Mouse (Mus musculus) c-Kit-positive CD71-negative TER-119-negative erythroid progenitor cells, embryonic 14.5 days (primary cell): Measurements from ENCODE around the gene Sgip1.

Experiments
- DNase-seq: peaks from one replicate; pipeline ENCODE4 v3.0.0-alpha.2; 2013; ENCODE audit warnings: low read depth

Gene Sgip1

DNA sequence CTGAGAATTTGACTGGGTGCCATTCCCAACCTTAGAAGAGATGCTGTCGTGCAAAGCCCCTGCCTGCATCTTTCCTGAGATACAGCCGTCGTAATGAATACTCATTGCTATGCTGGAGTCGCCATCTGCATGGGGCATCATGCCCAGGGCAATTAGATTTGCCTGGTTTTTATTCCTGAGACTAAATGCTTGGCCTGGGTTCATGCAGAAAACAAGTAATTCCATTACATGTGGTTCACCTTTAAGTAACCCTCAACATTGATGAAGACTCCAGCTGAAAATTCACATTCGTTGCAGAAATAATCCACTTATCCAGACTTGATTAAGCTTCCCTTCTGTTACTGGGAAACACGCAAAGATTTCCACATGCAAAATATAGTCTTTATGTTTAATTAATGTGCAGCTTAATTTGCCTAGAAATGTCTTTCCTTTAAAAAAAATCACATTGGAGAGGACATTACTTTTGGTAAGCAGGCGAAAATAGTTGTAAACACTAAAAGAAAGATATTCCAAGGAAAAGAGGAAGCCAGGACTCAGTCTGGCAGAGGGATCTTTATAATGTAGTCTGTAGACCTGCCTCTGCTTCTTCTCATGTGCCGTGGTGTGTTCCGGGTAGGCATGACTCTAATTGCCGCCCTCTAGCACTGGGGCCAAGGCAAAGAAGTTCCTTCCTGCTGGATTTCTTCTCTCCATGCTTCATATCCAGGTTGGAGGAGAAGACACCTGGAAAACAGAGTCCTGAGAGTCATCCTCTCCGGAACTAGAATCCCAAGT lies 100.0 kb downstream of the Sgip1 start:
- DNase-seq: no peak

DNA sequence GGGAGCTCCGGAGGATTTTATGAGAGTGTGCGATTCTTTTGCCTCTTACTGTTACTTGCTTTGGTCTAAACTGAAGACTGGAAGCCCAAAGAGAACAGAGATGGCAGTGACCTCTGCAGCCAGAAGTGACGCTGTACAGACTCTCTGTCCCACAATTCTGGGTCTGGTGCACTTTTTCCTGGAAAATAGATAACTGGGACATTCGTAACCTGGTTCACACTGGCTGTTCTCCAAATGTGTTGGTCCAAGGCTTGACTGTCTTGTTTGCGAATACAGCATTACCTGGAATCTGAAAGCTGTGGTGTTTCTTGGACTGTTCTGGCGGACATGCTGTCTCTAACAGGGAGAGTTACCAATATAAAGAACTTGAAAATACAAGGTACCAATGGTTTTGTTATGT lies 109.4 kb downstream of the Sgip1 start:
- no peak for DNase-seq

DNA sequence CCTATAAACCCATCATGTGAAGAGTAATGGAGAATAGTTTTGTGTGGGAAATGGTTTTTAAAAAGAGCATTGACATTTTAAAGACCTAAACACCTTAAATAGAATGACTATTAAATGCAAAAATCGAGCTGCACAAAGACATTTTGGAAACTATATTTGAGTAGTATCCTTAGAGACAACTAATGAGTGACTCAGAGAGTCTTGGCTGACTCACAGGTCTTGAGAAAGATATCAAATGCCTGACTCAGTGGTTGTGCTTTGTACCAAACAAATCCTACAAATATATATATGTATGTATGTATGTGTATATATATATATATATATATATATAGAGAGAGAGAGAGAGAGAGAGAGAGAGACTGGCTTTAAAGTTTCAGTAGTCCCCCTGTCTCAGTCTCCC lies 110.1 kb downstream of the Sgip1 start:
- no peak for DNase-seq

DNA sequence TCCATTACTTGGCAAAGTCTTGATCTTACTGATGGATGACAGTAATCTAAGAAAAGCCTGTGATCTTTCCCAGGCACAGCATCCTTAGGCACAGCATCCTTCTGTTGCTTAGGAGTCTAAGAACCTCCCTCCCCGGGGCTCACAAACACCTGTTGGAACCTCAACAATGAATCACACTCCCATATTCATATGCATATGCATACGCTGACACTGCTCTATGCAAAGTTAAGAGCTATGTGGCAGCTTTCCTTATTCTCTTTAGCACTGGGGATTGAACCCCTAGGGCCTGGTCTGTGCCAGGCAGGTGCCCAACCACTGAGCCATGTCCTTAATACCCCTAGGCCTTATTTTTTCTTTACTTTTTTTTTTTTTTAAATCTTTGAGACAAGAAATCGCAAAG lies 111.2 kb downstream of the Sgip1 start:
- no peak for DNase-seq

DNA sequence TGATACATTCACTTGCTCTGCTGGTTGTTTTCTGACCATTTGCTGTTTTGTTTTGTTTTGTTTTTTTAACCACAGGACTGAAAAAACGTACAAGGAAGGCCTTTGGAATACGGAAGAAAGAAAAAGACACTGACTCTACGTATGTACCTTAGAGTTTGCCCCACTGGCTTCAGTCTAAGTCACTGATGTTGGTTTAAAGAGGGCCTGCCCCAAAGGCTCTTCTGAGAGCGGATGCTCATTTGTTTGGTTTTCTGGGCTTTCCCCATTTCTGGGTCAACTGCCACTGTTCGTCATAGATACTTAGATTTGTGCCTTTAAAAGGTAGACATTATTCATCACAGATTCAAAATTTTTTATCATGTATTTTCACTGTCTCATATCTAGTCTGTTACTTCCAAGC lies 111.7 kb downstream of the Sgip1 start:
- DNase-seq: no peak

DNA sequence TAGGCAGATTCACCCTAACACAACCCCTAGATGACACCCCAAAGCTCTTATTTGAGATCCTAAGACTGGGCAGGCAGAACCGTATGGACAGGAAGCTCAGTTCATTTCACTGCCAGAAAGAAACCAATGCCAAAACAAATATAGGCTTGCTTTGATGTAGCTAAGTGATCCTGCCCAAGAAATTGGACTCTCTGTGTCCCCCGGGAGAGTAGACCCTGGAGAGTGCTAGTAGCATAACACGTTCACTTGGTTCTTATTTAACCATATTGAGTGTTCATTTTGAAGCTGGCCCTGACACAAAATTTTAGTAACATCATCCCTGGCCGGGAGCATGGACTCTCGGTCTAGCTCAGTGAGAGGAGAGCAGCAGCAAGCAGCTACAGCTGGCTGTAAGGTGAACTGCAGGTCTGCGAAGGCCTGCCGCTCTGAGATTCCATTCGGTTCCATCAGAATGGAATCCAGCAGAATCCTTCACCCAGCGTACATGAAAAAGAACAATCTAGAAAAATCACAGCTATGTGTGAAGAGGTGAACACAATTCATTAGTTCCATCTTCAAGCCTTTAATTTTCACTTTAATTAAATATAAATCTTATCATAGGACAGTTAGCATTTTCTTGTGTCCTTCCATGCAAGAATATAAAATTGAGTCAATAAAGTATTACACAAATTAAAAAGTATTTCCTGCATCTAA lies 112.4 kb downstream of the Sgip1 start:
- no peak for DNase-seq

DNA sequence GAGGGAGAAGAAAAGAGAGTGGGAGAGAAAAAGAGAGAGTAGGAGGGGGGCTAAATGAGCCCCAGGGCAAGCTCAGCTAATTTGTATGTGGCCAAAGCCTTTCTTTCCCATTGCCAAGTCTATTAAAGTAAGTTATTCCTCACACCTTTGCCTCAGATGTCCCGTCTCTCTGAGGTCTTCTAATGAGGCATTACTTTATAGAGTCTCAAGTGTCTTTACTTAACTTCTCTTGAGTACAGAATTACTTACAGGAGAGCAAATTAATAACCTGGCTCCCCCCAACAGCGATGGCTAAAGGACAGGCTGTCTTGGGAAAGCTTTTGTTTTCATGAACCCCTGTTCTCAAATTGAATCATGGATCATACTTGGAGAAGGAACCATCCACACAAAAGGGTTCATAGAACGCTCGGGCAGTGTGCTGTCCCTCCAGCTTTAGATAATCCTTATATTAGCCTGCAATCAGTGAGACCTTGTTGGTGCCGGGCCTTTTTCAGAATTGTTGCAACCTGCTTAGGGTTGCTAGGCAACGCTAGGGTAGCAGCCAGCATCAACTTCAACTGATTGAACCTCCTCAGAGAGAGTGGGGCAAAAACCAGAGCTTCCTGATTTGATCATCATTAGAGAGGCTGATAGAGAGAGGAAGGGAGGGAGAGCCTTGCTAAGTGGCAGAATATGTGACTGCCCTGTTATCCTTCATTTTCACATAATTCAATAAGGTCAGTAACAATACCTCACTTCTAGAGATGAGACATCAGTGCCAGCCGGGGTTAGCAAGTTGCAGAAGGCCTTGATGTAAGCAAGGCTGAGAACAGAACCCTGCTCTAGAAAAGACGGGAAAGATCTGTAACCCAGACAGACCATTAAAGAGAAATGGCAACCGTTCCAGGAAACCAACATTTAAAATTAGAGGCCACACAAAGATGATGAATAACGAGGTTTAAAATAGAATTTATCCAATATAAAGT lies 114.1 kb downstream of the Sgip1 start:
- DNase-seq: no peak

DNA sequence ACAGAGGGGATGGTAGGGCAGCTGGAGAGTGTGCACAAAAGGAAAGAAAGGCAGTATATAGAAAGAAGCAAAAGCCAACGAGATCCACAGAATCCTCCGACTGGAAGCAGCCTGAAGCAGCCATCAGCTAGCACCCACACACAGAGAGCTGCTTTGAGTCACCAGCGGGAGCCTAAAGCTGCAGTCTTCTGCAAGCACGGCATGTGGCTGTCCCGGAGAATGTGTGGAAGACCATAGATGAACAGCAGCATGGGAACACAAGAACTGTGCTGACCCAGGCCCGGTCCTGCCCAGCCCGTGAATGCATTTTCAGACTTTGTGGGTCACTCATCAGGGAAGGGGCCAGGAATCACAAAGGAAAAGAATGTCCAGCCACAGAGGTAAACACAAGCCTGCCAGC lies 115.0 kb downstream of the Sgip1 start:
- DNase-seq: no peak

DNA sequence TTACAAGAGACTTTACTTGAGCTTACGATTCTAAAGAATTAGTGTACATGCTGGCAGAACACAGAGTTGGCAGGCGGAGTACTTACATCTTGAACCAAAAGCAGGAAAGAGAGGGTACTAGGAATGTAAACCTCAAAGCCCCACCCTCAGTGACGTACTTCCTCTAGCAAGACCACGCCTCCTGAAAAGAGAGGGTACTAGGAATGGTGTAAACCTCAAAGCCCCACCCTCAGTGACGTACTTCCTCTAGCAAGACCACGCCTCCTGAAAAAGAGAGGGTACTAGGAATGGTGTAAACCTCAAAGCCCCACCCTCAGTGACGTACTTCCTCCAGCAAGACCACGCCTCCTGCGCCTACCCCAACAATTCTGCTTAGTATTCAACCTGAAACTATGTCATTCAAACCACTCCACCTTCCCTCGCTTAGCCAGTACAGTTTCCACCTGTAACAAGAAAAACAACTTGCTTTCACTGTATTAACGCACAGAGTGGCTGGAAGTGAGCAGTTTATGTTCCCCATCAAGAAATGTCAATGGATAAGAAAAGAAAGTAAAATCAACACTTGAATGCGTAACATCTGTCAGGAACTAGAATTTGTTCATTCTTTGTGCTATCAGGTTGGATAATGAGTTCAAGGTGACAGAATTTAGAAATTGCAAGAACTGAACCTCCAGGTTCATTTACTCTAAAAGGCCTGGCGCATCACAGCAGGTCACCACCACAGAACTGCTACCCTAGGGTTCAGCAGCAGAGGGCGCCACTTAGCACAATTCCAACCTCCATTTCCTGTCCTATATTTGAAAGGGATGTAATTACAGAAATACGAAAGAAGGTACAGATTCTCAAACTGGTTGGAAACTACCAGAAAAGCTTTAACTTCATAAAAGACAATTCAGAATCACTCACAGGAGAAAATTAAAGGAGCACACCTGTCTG lies 118.4 kb downstream of the Sgip1 start:
- DNase-seq: no peak

DNA sequence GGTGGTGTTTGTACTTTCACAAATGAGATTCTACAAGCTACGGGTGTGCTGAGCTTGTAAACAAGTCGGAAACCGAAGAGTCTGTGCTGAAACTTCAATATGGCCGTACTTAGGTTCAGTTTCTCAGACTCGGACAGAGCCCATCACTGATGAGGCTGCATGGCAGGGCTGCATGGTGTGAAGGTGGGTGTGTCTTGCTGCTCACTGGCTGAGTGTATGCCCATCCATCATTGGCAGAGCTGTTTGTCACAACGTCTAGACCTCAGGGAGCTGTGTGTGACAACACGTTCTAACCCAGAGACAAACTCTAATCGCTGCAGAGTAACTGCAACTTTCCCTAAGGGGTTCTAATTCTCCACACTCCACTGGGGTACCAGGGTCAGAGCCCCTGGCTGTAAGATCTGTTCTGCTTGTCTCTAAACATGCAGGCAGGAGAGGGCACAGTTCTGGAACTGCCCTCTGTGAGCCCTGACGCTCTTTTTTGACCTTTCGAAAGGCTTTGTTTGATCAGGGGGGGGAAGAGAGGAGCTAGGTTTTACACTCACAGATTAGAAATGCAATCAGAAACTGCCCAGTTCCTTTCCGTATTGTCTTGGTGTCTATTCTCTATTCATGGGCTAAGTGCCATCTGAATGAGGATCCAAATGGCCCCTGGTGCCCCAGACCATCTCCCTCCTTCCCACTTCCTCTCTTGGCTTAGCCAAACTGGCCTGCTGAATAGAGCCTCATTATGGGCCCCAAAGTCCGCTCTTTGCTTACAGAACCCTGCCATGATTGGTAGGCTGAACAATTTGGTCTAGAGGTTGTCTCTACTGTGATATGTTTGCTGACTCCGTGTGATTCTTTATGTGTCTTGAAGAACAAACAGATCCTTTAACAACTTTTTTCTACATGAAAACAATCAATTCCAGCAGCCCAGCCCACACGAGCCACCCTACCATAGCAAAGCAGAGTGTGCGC lies 121.9 kb downstream of the Sgip1 start:
- DNase-seq: no peak

DNA sequence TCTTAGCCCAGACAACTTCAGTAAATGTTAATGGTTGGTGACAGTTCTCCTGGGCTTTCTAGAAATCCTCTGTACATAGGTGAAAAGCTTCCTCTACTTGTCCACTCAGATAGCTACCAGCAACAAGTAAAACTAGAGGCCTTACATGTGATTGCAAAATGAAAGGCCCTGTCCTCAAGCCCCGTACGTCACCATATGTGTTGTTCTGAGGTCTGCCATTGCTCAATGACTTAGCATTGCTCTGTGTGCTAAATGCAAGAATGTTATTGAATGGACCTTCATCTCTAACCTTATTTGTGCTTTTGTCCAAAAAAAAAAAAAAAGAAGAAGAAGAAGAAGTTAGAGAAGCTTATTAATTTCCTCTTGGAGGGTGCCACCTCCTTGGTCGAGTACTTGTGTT lies 125.4 kb downstream of the Sgip1 start:
- DNase-seq: no peak

DNA sequence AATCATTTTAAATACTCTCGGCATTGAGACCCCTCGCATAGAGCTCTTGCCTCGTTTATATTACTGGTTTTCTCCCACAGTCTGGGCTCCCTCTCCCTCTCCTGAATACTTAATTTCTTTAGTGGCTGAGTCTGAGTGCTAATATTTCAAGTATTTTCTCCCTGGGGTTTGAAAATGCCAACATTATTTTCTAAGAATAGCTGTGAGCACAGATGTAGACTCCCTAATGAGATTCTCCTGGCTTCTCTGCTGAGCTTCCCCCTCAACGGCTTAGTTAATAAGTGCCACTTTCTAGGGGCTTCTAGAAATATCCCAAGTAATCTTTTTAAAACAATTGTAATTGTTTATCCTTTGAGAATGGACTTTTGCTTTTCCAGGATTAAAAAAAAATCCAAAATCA lies 130.2 kb downstream of the Sgip1 start:
- no peak for DNase-seq

DNA sequence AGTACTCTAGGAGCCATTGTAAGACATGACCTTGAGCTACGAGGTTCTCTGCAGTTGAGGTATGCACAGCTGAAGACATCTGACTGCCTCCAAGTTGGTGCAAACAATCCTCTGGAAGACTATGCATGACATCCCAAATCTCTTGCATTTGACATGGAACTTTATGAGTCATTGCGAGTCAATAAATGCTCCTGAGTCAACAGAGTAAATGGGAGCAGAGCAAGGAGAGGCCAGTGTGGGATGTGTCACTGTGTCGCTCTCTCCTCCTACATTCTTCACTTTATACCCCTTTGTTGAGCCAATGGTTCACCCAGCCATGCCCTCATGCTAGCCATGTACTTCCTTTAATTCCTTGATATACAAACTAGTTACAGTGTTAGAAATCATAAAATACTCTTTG lies 142.0 kb downstream of the Sgip1 start:
- DNase-seq: no peak

DNA sequence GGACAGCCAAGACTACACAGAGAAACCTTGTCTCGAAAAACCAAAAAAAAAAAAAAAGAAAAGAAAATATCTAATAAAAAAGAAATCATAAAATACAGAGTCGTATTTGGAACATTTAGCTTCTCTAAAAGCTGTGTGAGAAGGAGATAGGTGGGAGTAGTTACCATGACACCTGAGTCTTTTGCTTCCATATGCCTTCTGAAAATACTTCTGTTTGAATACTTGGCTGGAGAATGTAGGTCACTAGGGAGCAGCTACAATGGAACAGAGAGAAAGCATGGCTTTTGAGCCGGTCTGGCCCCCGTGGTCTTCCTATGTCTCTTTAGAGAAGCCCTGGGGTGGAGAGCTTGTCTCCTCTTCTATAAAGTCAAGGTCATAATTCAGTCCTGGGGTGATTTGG lies 143.1 kb downstream of the Sgip1 start:
- DNase-seq: no peak

DNA sequence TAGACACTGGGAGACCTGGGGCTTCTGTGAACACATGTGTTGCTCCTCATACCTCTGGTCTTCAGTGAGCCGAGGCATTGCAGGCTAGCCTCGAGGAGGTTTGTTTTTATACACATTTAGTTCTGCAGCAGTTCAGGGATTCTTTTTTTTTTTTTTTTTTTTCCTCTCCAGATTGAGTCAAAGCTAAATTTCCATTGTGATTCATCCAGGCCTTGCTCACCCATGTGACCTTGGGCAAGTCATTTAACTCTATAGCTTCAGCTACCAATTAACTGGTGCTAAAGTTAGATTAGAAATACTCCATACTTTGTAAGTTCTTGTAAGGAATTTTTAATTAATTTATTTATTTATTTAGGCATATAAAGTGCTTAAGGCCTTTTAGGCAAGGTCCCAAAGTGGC lies 145.4 kb downstream of the Sgip1 start:
- DNase-seq: no peak

DNA sequence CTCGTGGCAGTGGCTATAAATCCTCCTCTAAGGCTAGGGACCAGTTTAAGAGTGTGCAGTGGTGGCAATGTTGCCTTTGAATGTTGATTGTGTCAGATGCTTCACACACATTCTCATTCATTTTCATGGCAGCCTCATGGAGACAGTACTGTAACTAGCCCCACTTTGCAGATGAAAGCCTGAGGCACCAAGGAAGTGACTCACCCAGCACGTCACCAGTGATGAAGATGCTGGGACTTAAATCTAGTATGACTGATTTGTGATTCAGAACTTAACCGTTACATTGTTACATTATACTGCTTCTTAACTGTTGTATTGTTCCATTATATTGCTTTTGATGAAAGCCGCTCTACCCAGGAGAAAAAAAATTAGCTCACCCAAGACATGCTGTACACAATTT lies 145.8 kb downstream of the Sgip1 start:
- no peak for DNase-seq

DNA sequence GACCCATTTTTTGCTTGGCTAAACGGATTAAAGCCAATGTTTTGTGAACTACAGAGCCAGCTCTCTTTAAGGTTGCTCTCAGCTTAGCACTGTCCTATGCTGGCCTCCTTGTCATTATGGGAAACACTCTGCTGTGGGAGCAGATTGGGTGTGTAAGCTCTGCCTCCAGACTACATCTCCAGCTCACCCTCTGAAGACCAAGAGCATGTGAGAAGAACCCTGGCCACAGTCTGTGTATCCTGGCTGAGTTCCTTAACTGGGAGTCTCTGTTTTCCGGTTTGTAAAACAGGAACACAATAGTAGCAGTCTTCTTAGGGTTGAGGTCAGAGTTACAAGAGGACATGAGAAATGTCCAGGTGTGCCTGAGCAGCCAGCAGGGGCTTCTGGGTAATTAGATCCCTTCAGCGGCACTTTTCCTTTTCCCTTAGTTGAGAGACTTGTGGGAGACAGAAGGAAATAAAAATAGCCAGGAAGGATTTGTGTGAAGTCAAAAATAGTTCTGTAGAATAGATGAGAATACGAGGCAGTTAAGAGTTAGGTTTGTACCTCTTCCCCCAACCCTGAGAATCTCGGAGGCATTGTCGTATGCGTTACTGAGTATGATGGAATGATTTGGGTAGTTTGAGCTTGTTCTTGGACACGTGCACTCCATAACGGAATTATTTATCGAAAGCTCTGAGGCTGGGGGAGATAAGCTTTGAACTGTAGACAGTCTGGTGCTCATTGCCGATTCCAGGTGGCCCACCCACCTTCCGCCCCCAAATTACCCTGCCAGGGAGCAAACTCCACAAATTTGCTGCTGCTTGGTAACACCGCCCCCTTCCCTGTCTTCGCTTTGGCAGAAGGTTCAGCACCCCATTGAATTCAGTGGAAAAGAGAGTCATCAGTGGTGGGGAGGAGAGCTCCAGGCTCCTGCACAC lies 146.9 kb downstream of the Sgip1 start:
- no peak for DNase-seq

DNA sequence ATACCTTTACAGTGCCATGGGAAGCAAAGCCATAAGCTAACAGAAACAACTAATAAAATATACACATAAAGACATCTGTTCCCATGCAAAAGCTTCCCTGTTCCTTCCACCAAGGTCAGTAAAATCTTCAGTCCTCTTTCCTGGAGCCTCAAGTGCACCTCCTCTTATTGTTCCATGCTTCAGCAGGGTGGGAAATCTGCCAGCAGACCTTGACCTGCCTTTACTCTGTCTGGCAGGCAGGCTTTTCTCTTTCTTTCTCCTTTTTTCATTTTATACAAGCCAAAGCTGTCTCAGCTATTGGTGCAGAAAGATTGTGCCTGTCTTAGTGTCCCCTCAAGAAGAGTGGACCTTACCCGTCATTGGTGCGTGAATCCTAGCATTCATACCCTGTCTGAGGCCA lies 154.8 kb downstream of the Sgip1 start:
- DNase-seq: no peak

DNA sequence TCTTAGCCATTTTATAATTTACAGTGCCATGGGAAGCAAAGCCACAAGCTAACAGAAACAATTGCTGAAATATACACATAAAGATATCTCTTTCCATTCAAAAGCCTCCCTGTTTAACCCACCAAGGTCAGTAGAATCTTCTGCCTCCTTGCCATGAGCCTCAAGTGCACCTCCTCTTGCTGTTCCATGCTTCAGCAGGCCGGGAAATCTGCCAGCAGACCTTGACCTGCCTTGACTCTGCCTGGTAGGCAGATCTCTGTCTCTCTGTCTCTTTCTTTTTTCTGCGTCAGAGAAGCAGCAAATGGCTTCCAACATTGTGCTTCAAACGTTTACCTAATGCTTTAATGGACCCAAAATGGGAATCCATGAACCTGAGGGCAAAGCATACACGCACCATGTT lies 157.9 kb downstream of the Sgip1 start:
- DNase-seq: no peak
